12 mouse cellular contexts compared by ENCODE assay signal in the genomic region with DNA sequence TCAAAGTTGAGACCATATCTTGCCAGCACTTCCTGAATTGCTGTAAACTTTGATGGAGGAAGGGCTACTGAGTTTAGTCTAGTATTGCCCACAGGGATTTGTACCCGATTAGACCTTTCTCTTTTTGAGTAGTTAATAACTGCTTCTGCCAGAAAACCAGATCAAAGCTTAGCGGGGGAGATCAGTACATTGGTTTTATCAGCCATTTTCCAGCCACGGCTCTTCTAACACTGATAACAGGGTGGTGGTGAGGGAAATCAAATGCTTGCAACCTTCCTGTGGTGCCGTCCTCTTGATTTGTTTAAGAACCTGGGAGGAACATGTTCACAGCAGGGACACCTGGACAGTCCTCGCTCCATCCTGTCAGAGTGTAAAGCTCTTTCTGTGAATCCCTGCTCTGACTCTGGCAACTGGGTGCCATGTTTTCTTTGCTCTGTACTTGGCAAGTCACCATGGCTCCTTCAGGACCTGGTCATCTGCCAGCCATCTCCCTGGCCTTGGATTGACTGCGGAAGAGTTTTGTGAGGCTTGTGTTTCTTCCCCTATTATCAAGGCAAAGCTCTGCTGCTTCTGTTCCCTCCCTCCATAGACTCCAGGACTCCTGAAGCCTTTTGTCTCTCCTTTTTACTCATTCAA.
DNase-seq lines count a peak whose midpoint lies in the region; ATAC-seq lines count a peak whose summit lies in the region.
"Had no signal": no experiment of that assay in that cellular context is flagged by ENCODE, and none has a peak within 500 bp of the region (broad histone marks: within the 10 kb centered on the region; RNA-seq: fewer than 3 reads in every experiment).

No protein-coding gene starts in this region.

- H3K27ac ChIP-seq in lung, embryonic 15.5 days = peak overlapping the region; percentile 30; the same call in 1 of the 2 replicates
- no peak overlapping the region for H3K27ac ChIP-seq in limb, embryonic 10.5 days
- H3K27ac ChIP-seq: midbrain, embryonic 15.5 days had no signal

- no peak overlapping the region for H3K9ac ChIP-seq in lung, embryonic 15.5 days
- H3K9ac ChIP-seq: midbrain, embryonic 15.5 days had no signal

- no peaks in the 10 kb centered on the region for H3K9me3 ChIP-seq in lung, embryonic 15.5 days
- H3K9me3 ChIP-seq in limb, embryonic 10.5 days (replicated peaks) = no peaks in the 10 kb centered on the region
- H3K9me3 ChIP-seq: midbrain, embryonic 15.5 days had no signal

- no peak overlapping the region for H3K4me2 ChIP-seq in lung, embryonic 15.5 days
- H3K4me2 ChIP-seq: liver, embryonic 11.5 days; midbrain, embryonic 15.5 days had no signal

- no peaks in the 10 kb centered on the region for H3K4me1 ChIP-seq in lung, embryonic 15.5 days
- peaks cover 8% of the 10 kb centered on the region for H3K4me1 ChIP-seq in limb, embryonic 10.5 days
- H3K4me1 ChIP-seq: midbrain, embryonic 15.5 days had no signal

- WGBS in lung, embryonic 15.5 days = 30% methylated on average over 6 of the region's 6 CpGs
- WGBS in limb, embryonic 10.5 days = 51% methylated on average over 6 of the region's 6 CpGs

- peak; percentile 5 for DNase-seq in embryo, embryonic 10 days (ENCODE audit: low spot score)
- no peak for DNase-seq in embryo, embryonic 11 days
- peak; percentile 59 for DNase-seq in ovary, adult 18-20 months (ENCODE audit: low spot score)
- DNase-seq in ovary, postnatal 10 days (ENCODE audit: low spot score) = no peak
- DNase-seq in limb, embryonic 10.5 days (ENCODE audit: low spot score) = no peak
- no peak for DNase-seq in thymus, postnatal 14 days
- no peak for DNase-seq in left cerebral cortex, adult 18-20 months (ENCODE audit: low spot score in 2 of 2)
- DNase-seq: kidney, adult 11 months had no signal

- H3K27me3 ChIP-seq in lung, embryonic 15.5 days = no peaks in the 10 kb centered on the region
- no peaks in the 10 kb centered on the region for H3K27me3 ChIP-seq in limb, embryonic 10.5 days (ENCODE audit: low read depth, poor library complexity, severe bottlenecking)
- H3K27me3 ChIP-seq: midbrain, embryonic 15.5 days; Patski had no signal

- peak; percentile 59; the same call in 1 of the 2 replicates for ATAC-seq in lung, embryonic 15.5 days (ENCODE audit: borderline replicate concordance, extremely low read depth, low FRiP score, low TSS enrichment)
- ATAC-seq: midbrain, embryonic 15.5 days; Patski had no signal

- no peaks in the 10 kb centered on the region for H3K36me3 ChIP-seq in lung, embryonic 15.5 days
- H3K36me3 ChIP-seq in limb, embryonic 10.5 days = no peaks in the 10 kb centered on the region
- H3K36me3 ChIP-seq: midbrain, embryonic 15.5 days had no signal

- no peak overlapping the region for H3K4me3 ChIP-seq in lung, embryonic 15.5 days
- H3K4me3 ChIP-seq in limb, embryonic 10.5 days = no peak overlapping the region
- H3K4me3 ChIP-seq: midbrain, embryonic 15.5 days had no signal

Comparison
In these comparisons a context has a peak if more than half of its experiments do, and no peak if none do; other contexts are left out.
1. DNase-seq: peak in embryo, embryonic 10 days (single experiment) and ovary, adult 18-20 months (single experiment); none in embryo, embryonic 11 days (single experiment), ovary, postnatal 10 days (single experiment), limb, embryonic 10.5 days (single experiment), thymus, postnatal 14 days (single experiment) and left cerebral cortex, adult 18-20 months (0 of 2).